Mouse (Mus musculus): Measurements from ENCODE around the gene Tacr3.

Gene Tacr3

DNA sequence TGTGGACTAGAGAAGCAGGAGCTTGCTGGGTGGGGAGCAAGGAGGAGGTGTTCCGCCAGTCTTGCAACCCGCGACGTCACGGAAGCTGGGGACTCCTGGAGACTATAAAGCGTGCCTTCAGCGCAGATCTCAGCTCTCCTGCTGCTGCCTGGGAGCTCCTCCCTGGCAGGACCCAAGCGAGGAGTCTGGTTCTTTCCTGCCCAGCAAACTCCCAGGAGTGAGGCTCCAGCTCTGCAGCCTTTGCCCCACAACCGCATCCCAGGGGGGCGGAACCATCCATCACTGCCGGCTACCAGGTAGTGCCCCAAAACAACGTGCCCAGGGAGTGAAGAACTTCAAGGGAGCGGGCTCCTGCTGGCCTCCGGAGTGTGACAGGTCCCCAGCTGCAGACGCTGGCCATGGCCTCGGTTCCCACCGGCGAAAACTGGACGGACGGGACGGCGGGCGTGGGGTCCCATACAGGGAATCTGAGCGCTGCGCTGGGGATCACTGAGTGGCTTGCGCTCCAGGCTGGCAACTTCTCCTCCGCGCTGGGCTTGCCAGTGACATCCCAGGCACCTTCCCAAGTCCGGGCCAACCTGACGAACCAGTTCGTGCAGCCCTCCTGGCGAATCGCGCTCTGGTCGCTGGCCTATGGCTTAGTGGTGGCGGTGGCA lies at the start of gene Tacr3:
Gene Tacr3 (plus strand): TSS at position 133 of the 656 bp plus-strand sequence.
- no peak for DNase-seq

DNA sequence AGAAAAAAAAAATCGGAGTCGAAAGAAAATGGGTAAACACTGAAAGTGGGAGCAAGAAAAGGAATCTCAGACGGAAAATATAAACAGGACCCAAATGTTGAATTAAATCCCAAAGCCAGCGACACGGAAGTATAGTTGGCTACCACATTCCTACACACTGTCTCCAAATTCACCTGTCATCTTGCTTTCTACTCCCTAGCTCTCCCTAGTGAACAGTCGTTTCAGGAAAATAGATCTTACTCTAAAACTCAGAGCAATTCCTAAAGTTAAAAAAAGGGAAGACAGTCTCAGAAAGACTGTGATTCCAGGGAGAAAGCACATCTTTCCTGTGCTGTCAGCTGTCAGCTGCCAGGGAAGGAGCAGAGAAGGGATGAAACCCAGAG lies 324 bp upstream of the Tacr3 start:
- DNase-seq: no peak

DNA sequence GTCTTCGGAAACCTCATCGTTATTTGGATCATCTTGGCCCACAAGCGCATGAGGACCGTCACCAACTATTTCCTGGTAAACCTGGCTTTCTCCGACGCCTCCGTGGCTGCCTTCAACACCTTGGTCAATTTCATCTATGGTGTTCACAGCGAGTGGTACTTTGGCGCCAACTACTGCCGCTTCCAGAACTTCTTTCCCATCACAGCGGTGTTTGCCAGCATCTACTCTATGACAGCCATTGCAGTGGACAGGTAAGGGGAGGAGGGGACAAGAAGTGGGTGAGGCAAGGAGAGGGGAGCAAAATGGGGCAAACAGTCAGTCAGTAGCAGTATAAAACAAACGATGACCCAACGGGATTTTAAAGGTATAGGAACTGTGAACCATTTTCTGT lies 719 bp downstream of the Tacr3 start:
- DNase-seq: no peak

DNA sequence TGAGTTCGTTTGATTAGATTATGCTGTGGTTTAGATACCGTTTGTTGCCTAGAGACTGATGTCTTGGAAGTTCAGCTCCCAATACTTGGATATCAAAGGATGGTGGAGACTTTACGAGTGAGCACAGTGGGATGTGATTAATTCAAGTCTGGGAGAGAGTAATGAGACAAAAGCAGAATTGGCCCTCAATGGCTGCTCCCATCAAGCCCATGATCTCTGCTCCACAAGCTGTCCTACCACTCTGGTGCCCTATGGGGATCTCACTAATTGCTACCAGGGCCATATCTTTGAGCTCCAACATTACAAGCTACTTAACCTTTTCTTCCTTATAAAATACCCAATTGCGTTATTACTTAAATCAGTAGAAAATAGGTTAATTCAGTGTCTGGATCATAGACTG lies 22.5 kb downstream of the Tacr3 start:
- no peak for DNase-seq

DNA sequence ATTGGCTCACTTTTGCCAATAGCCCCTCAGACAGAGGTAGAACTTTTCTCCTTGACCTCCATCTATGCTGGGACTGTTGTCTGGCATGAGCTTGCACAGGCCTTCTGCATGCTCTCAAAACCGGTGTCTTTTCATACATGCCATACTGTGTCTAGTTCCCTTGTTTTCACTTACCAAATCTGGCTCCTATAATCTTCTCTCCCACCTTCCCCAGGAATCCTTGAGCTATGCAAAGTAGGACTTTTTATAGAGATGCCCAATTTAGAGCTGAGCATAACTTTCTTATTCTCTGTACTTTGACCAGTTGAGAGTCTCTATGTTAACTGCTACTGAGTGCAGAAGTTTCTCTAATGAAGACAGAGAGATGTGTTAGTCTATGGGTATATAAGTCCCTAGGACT lies 48.9 kb downstream of the Tacr3 start:
- no peak for DNase-seq

DNA sequence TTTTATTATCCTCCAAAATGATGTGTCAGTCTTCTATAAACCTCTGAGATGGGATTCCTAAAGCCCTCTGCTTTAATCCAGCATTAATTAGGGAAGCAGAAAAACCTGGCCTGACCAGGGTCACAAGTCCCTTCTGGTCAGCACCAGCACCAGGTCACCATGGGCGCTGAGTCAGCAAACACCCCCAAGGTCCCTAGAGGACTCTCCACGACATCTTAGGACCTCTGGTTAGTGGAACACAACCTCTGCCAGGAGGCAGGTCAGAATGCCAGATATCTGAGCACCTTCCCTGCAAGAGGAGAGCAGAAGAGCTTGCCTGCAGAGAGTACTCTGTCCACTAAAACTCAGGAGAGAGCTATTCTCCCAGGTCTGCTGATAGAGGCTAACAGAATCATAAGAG lies 67.0 kb downstream of the Tacr3 start:
- no peak for DNase-seq

DNA sequence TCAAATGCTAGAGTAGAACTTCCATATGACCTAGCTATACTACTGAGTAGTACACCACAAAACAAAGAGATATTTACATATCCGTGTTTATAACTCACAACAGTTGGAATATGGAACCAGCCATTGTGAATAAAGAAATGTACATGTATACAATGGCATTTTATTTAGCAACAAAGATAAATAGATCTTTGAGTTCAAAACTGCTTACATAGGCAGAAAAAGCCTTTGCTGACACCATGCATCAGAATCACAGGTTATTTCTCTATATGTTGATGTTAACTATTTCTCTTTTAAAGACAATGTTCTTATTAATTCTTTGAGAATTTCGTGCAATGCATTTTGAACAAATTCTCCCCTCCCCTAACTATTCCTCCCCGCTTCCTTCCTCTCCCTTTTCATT lies 80.1 kb downstream of the Tacr3 start:
- DNase-seq: no peak

DNA sequence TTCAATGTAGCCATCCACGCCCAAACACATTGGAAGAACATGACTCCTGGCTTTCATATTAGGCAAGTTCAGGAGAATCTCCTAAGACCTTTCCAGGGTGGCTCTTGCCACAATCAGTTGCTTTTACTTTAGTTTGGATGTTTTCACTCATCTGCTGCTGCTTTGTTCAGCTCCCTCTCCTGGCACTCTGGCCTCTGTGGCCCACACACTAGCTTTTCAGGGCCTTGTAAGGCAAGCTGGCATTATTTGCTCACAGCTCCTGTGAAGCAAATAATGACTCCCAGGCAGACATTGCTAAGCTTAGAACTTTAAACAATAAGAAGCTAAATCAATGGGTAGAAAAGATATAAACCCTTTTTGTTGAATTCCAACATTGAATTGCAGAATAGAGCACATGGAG lies 105.9 kb downstream of the Tacr3 start:
- DNase-seq: no peak

DNA sequence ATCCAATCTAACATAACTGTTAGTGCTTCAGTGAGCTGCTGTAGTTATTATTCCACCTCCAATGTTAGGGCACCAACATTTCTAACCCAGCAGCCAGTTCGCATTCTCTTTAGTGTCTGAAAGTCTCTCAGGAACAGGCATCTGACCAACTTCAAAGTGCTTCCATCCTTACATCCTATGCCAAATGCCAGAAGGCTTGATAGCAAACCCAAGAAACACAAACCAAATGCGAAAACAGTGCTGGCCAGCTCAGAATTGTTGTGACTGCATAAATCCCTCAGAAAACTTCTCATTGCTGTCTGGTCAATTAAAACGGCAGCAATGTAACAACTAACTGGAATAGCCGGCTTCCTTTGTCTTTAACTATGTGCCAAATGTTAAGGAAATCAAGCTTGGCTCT lies 106.7 kb downstream of the Tacr3 start:
- DNase-seq: no peak

DNA sequence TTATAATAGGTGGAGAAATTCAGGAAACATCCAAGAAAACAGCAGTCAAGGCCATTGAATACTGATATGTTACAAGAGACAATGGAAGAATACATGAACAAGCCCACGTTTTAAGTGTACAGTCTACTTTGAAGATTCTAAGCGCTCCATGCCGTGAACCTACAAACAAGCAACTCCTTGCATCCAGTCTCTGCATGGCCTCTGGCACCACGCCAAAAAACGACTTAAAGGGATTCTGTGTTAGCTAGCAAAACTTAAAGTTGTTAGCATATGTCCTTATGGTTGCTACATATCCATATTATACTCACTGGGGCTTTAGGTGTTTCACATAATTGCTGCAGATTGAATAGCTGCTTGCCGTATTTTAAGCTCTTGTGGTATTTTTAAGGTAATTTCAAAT lies 134.7 kb downstream of the Tacr3 start:
- no peak for DNase-seq

DNA sequence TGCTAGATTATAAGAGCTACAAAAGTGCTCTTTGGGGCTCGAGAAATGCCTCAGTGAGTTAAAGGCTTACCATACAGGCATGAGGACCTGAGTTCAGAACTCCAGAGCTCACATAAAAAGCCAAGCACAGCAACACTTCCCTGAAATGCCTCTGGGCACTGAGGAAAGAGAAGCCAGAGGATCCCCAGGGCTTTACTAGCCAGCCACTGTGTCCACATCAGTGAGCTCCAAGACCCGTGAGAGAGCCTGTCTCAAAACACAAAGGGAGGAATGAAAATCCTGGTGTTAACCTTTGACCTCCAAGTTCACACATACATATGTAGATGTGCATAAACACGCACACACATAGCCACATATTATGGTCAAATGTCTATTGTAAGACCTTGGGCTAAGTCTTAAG lies 150.1 kb downstream of the Tacr3 start:
- DNase-seq: no peak

DNA sequence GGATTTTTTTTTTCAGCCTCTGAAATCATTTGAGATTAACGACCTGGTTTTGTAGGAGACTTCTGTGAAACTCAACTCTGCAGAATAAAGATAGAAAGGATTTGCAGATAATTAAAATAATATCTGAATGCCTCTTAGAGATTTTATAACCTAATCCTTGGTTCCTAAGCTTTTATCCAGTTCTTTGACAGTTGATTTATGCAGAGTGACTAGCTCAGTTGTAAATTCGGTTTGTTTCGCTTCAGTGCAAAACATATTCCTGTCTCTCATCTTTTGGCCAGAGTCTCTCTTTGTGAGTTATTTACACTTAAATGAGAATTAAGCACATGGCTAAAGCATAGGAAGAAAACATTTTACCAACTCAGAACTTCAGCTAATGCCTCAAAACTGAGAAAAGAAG lies 151.3 kb downstream of the Tacr3 start:
- DNase-seq: no peak
